Mouse (Mus musculus): ENCODE results near the gene Pold1. TPM values are rescaled to one million over a fixed set of nuclear protein-coding genes. Genes with fewer than 3 reads are reported as not detected.

Pold1 gene
- 150 and 176 TPM in 2 replicates for polyA plus RNA-seq (2012; ENCODE audit: low replicate concordance)

DNA sequence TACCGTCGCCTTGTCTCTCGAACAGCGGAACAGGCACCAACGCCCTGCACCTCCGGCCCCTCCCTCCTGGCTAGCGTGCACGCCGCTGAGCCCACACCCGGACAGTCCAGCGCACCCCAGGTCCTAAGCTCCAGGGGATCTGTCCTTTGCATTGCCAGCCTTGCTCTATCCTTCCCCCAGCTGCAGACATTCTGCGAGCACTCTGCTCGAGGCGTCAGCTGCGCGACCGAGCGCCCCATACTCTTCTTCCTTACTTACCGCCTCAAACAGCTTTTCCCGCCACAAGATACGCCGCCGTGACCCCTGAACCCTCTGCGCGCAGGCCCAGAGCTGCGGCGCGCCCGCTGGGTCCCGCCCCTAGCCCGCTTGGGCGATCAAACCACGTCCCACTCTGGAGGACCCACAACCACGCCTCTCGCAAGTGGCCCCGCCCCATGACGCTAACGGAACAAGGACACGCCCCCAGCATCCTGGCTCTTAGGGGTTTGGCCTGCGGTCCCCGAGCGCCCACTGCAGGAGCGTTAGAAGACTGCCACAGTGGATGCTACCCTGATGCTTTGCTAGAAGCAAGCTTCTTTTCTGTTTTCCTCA, at the start of gene Pold1:
Pold1 (minus strand) TSS at position 353 of the 591 bp plus-strand sequence.

DNA sequence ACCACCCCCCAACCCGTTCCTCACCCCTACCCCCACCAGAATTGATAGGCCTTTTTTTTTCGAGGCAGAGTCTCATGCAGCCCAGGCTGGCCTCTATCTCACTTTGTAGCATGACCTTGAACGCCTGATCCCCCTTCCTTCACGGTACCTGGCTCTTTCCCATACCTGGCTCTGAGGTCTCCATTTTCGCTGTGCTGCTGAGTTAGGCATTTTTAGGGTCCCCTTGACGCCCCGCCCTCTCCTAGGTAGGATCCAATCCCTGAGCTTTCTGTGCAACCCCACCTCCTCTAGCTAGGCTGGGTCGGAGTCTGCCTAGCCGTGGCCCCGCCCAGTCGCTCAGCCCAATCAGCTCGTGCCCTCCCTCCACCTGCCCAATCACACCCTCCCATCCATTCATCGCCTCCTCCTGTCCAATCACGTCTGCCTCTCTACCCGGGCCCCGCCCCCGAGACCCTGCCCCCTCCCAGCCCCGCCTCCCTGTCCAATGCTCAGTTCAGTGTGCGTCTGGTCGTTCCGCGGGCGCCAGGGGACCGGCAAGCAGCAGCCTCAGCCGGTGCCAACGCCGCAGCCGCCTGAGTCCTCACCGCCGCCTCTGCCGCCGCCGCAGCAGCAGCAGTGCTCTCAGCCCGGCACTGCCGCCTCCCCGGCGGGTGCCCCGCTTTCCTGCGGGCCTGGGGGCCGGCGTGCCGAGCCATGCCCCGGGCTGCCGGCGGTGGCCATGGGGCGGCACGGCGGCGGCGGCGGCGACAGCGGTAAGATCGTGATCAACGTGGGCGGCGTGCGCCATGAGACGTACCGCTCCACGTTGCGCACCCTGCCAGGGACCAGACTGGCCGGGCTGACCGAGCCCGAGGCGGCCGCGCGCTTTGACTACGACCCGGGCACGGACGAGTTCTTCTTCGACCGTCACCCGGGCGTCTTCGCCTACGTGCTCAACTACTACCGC, 42.0 kb upstream of the Pold1 start, which contains the start of gene Kcnc3:
Kcnc3 (plus strand) TSS at position 263 of the 946 bp plus-strand sequence.

DNA sequence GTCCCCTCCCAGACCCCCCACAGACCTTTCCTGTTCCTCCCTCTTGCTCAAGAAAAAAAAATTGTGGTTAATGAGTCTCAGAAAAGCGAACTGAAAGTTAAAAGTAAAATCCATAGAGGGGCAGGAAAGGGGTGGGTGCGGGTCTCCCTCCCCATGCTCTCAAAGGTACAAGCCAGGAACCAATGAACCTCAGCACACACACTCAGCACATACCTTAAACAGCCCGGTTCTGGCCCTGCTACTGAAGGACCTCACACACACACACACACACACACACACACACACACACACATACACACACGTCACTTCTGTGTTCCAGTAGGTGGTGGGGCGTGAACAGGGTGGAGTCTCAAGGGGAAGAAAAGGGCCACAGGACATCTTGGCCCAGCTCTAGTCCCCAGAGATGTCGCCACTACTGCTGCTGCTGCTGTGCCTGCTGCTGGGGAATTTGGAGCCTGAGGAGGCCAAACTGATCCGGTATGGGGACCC, 23.6 kb upstream of the Pold1 start, which contains the start of gene Napsa:
Napsa (plus strand) TSS at position 168 of the 489 bp plus-strand sequence.

DNA sequence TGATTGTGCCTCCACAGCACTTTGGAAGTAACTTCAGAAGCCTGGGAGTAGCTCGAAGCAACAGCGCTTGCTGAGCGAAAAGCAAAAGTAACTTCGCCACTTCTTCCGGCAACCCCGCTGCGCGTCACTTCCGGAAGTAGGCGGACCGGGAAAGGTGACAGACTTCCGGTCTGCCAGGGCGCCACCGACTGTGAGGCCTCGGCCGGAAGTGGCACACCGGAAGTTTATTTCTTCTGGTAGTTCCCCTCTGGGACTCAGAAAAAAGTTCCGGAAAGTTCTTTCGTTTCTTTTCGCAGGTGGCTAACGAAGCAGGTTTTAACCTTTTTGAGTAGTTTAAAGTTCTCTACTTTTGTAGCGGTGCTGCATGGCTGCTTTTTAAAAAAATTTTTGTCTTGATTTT, 5.2 kb upstream of the Pold1 start, which contains the start of gene Nr1h2:
Nr1h2 (minus strand) TSS at position 126 of the 400 bp plus-strand sequence.

DNA sequence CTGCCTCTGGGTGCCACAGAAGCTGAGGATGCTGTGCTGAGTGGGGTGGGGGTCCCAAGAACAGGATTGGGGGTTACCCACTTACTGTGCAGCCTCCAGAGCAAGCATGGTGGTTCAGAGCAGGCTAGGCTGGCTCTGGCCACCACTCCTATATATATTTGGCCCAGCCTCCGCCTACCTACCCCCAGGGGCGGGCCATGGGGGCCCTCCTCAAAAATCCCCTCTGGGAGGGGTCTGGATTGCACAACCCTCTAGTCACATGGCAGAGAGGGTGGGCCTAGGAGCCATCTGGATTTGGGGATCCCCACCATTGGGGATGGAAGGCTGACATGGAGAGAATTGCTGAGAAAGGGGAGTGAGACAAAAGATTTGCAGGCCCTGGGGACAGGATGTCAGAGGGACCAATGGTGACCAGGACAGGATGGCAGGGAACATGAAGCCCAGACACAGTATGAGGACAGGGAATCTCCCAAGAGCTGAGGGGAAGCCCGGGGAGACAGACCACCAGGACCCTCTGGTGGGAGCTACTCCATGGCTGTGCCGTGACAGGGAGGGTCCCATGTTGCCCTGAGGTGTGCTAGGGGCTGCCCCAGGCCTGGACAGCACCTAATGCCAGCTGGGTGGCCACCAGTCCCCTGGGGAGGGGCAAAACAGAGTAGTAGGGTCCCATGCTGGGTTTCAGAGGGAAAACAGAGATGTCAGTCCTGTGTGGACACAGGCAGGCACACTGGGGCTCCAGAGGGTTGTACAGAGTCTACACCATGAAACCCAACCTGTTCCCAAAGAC, 16.5 kb downstream of the Pold1 start, which contains the start of gene Spib:
Spib (minus strand) TSS at position 126 of the 787 bp plus-strand sequence.

DNA sequence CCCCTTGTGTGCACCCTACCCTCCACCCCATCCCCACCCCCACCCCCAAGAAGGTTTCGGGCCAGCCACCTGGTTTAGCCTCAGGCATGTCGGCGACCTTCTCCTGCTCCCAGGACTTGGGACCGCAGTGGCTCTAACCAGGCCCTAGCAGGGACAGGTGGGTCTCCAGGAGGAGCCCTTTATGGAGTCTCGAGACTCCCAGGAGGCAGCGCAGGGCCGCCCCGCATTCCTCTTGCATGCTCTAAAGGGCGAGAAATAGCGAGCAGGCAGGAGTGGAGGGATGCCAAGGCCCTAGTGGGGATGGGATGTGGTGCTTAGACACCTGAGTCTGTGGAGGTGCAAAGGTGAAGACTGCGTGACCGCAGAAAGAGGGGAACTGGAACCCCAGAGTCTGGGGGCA, 24.1 kb downstream of the Pold1 start, which contains the start of gene Mybpc2:
Mybpc2 (minus strand) TSS at position 155 of the 400 bp plus-strand sequence.

DNA sequence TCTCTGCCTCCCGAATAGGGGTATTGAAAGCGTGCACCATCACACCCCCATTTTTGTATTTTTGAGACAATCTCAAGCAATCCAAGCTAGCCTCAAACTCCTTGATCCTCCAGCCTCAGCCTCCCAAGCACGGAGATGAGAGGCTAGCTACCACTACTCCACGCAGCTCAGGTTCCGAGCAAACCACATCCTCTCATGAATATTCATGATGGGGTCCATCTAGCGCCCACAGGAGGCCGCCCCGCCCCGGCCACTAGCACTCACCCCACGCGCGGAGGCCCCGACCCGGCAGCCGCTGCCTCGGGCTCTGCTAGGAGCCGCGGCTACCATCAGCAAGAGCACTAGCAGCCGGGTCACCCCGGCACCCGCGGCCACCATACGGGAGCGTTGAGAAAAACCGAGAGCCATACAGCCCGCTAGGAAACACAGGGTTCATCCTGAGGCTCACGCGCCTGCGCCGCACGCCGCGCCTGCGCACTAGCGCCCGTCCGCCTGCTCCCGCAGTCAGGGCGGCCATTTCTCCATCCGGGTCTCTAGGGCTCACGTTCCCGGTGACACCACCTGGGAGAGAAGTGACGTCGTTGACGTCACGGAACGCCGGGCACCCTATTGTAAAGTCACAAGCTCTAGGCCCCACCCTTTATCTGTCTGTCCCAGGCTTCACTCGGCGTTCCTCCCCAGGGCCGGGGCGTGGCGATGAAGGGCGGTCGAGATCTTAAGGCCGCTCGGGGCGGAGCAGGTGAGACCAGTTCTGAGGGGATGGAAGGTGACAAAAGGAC, 52.5 kb downstream of the Pold1 start, which contains the start of the genes Emc10 and Fam71e1:
Emc10 (minus strand) TSS at position 538 of the 779 bp plus-strand sequence.
Fam71e1 (plus strand) TSS at position 590 of the 779 bp plus-strand sequence.

Other genes with a start within 250 kb of the Pold1 start
- 1.6 and 1.7 TPM in 2 replicates for gene Clec11a, start 241.9 kb downstream of the Pold1 start, polyA plus RNA-seq (2012; ENCODE audit: low replicate concordance)
- gene Shank1, start 238.6 kb downstream of the Pold1 start, polyA plus RNA-seq (2012; ENCODE audit: low replicate concordance): 36.0 and 52.3 TPM in 2 replicates
- 0.90 and 1.6 TPM in 2 replicates for gene Syt3, start 164.7 kb downstream of the Pold1 start, polyA plus RNA-seq (2012; ENCODE audit: low replicate concordance)
- gene 1700008O03Rik, start 163.0 kb downstream of the Pold1 start, polyA plus RNA-seq (2012; ENCODE audit: low replicate concordance): 0.36 and 0.40 TPM in 2 replicates
- gene Lrrc4b, start 119.8 kb downstream of the Pold1 start, polyA plus RNA-seq (2012; ENCODE audit: low replicate concordance): not detected in 2 replicates
- gene Aspdh, start 83.5 kb downstream of the Pold1 start, polyA plus RNA-seq (2012; ENCODE audit: low replicate concordance): not detected in 2 replicates
- 245 and 532 TPM in 2 replicates for gene Josd2, start 80.9 kb downstream of the Pold1 start, polyA plus RNA-seq (2012; ENCODE audit: low replicate concordance)
- 279 and 432 TPM in 2 replicates for gene Emc10, start 52.3 kb downstream of the Pold1 start, polyA plus RNA-seq (2012; ENCODE audit: low replicate concordance)
- gene Fam71e1, start 52.3 kb downstream of the Pold1 start, polyA plus RNA-seq (2012; ENCODE audit: low replicate concordance): 18.2 and 39.1 TPM in 2 replicates
- 0.61 and 1.4 TPM in 2 replicates for gene Mybpc2, start 24.2 kb downstream of the Pold1 start, polyA plus RNA-seq (2012; ENCODE audit: low replicate concordance)
- 694 and 1,266 TPM in 2 replicates for gene Spib, start 16.8 kb downstream of the Pold1 start, polyA plus RNA-seq (2012; ENCODE audit: low replicate concordance)
- gene Nr1h2, start 5.1 kb upstream of the Pold1 start, polyA plus RNA-seq (2012; ENCODE audit: low replicate concordance): 388 and 706 TPM in 2 replicates
- 103 and 215 TPM in 2 replicates for gene Napsa, start 23.5 kb upstream of the Pold1 start, polyA plus RNA-seq (2012; ENCODE audit: low replicate concordance)
- 10.8 and 21.7 TPM in 2 replicates for gene Kcnc3, start 41.8 kb upstream of the Pold1 start, polyA plus RNA-seq (2012; ENCODE audit: low replicate concordance)
- 0.33 and 0.61 TPM in 2 replicates for gene Myh14, start 122.0 kb upstream of the Pold1 start, polyA plus RNA-seq (2012; ENCODE audit: low replicate concordance)
- not detected in 2 replicates for gene Izumo2, start 159.9 kb upstream of the Pold1 start, polyA plus RNA-seq (2012; ENCODE audit: low replicate concordance)
- 76.5 and 90.1 TPM in 2 replicates for gene Vrk3, start 199.6 kb upstream of the Pold1 start, polyA plus RNA-seq (2012; ENCODE audit: low replicate concordance)
- 0.04 and 0.13 TPM in 2 replicates for gene Zfp473, start 202.2 kb upstream of the Pold1 start, polyA plus RNA-seq (2012; ENCODE audit: low replicate concordance)

All from hematopoietic multipotent progenitor cell, adult 10-12 weeks (in vitro differentiated cells).